Mouse (Mus musculus) small intestine, adult 2 months (tissue): ENCODE results near the gene Oas1h. TPM values are rescaled to one million over a fixed set of nuclear protein-coding genes. Genes with fewer than 3 reads are reported as not detected.
A peak's percentile ranks its signal among the peaks of the same experiment; 100 is the strongest.

ENCODE experiments used
- H3K27ac ChIP-seq: fragments of 200-500 bp; 2 replicates; pipeline ENCODE4 v1.5.1; 2012; ENCODE audit warnings: low read depth, low read length, control low read depth, inconsistent platforms; ENCODE audit not compliant: insufficient read depth
- H3K27me3 ChIP-seq: fragments of 200-500 bp; 2 replicates; pipeline ENCODE4 v1.6.1; 2012; ENCODE audit warnings: mild to moderate bottlenecking, moderate library complexity, low read length, inconsistent platforms; ENCODE audit not compliant: control insufficient read depth, insufficient read depth
- H3K36me3 ChIP-seq: fragments of 200-500 bp; 2 replicates; pipeline ENCODE4 v1.6.1; 2012; ENCODE audit warnings: mild to moderate bottlenecking, low read length, control low read depth, inconsistent platforms; ENCODE audit not compliant: control insufficient read depth, insufficient read depth
- H3K4me1 ChIP-seq: fragments of 200-500 bp; 2 replicates; pipeline ENCODE4 v1.6.1; 2012; ENCODE audit warnings: low read length, inconsistent platforms, mixed read lengths; ENCODE audit not compliant: control insufficient read depth, insufficient read depth, insufficient read length
- H3K4me3 ChIP-seq: fragments of 200-500 bp; 2 replicates; pipeline ENCODE4 v1.5.1; 2012; ENCODE audit warnings: low read depth, mild to moderate bottlenecking, control low read depth, inconsistent platforms, low read length, moderate library complexity
- CTCF ChIP-seq: fragments of 200-500 bp; IDR thresholded peaks from 2 replicates; pipeline ENCODE4 v1.5.1; 2012; ENCODE audit warnings: low read depth, mild to moderate bottlenecking, control low read depth, inconsistent platforms, low read length, moderate library complexity, mixed read lengths; ENCODE audit not compliant: insufficient replicate concordance, insufficient read length; ENCODE audit errors: extremely low read depth
- POLR2A ChIP-seq: fragments of 200-500 bp; IDR thresholded peaks from 2 replicates; pipeline ENCODE4 v1.6.1; 2012; ENCODE audit warnings: low read depth, mild to moderate bottlenecking, control low read depth, inconsistent platforms, low read length, moderate library complexity
- WGBS: fragments of 180-500 bp; shearing (Covaris S2); methylation state at CpG from one replicate; pipeline ENCODE4 v1.1.7; 2018; 5-methylcytosine and 5-hydroxymethylcytosine counted together
- polyA plus RNA-seq: library from polyadenylated mRNA; depleted of rRNA; stranded (reverse); fragments of >200 nt; gene quantifications from 2 replicates; pipeline ENCODE4 v1.2.3, GENCODE M21; 2012; rRNA removed

The Oas1h gene
- not detected in 2 replicates for polyA plus RNA-seq

DNA sequence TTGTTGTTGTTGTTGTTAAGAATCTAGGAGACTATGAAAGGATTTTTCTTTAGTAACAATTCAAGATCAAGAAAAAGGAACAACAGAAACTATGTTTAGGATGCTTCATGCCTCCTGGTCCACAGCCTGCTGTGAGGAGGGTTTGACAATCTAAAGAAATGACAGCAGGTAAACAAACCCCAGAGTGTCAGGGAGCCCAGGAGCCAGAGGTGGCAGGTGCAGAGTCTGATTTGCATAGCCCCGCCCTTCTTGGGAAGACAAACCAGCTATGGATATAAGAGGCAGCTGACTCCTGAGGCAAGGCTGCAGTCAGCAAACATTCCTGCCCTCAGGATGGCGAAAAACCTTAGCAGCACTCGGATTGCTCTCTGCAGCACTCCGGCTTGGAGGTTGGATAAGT lies at the start of gene Oas1h:
Gene Oas1h, plus strand, starts transcription at position 301 of the 400 bp plus-strand sequence.
- no peak within 1 kb of the TSS for H3K4me3 ChIP-seq
- TF ChIP-seq POLR2A (no peak), CTCF (no peak)
- no peaks in the 10 kb centered on the region for H3K36me3 ChIP-seq
- WGBS = 13% methylated on average over 4 of the region's 4 CpGs
- no peaks in the 10 kb centered on the region for H3K4me1 ChIP-seq
- H3K27me3 ChIP-seq = no peaks in the 10 kb centered on the region
- no peak within 1 kb of the TSS for H3K27ac ChIP-seq

DNA sequence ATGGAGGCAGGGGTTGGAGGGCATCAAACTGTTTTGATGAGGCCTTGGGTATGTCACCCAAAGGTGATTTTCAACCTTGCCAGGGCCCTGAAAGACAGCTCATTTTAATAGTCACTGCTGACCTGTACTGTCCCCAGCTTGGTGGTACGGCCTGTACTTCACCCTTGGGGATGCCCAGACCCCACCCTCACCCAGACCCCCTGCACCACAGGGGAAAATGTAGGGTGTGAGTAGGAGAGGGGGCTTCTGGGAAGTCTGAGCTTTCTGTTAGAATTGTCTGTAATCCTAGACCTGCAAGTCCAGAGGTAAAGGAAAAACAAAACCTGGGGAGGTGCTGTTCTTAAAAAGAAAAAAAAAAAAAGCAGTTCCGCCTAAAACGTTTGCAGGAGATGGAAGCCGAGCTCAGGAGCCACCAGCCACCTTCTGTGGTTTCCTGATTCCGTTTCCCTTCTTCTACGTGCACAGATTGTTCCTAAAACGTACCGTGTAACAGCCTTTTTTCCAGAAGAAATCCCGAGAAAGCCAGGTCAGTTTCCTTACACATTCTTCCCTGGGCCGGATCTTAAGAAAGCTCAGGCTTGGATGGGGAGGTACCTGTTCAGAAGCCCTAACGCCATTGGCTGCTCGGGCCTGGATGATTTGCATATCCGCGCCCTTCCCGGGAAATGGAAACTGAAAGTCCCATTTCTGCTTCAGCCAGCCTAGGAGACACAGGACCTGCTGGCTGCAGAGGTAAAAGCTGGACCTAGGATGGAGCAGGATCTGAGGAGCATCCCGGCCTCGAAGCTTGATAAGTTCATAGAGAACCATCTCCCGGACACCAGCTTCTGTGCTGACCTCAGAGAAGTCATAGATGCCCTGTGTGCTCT lies 49.0 kb upstream of the Oas1h start, which contains the start of gene Oas1c:
Gene Oas1c, minus strand, starts transcription at position 564 of the 869 bp plus-strand sequence.
- H3K4me3 ChIP-seq = peak within 1 kb of the TSS; percentile 71
- H3K36me3 ChIP-seq = peaks cover 7% of the 10 kb centered on the region; the same call in 1 of the 2 replicates
- H3K27ac ChIP-seq = peak within 1 kb of the TSS; percentile 48
- WGBS = 3% methylated on average over 18 of the region's 18 CpGs
- peaks cover 3% of the 10 kb centered on the region; the same call in 1 of the 2 replicates for H3K4me1 ChIP-seq
- TF ChIP-seq POLR2A (peak; percentile 65; the same call in 1 of the 2 replicates), CTCF (no peak)
- no peaks in the 10 kb centered on the region for H3K27me3 ChIP-seq

DNA sequence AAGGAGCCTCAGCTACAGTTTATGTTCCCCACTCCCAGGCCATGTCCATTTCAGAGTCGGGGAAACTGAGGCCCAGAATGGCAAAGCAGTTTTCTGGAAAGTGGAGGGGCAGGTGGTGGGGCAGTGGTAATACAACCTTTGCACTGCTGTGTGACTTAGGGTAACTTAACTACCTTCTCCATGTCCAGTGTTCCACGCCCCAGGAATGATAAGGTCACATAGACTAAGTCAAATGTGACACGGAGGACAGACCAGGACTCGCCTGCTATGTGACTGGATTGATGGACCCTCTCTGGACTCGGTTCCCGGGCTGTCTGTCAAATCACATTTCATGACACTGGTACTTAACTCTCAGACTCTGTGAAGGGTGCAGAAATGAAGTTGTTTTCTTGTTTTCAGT lies 48.2 kb upstream of the Oas1h start:
- Histone ChIP-seq H3K27ac (peak overlapping the region; percentile 48), H3K36me3 (peaks cover 7% of the 10 kb centered on the region; the same call in 1 of the 2 replicates), H3K4me1 (peaks cover 3% of the 10 kb centered on the region; the same call in 1 of the 2 replicates), H3K4me3 (peak overlapping the region; percentile 71), H3K27me3 (no peaks in the 10 kb centered on the region)
- TF ChIP-seq CTCF = no peak
- TF ChIP-seq POLR2A = no peak
- WGBS = 60% methylated on average over 6 of the region's 6 CpGs

DNA sequence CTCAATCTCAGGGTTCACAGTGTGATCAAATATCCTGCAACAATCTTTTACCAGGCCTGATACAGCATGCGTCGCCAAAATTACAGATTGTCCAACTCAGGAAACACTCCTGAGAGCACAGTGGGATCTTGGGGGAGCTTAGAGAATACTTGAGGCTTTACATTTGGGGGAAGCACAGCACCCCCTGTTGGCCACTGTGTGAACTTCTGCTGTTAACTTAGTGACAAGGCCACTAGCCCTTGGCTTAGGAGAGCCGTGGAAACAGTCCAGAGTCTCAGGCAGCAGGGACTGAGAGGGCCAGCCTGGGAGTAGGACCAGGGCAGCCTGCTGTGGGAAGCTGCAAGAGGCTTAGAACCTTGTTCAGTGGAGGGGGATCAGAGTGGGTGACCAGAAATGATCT lies 45.3 kb upstream of the Oas1h start:
- no peak overlapping the region for H3K4me3 ChIP-seq
- H3K36me3 ChIP-seq = peaks cover 8% of the 10 kb centered on the region; the same call in 1 of the 2 replicates
- WGBS = 66% methylated on average over 3 of the region's 3 CpGs
- H3K27me3 ChIP-seq = no peaks in the 10 kb centered on the region
- H3K4me1 ChIP-seq = peaks cover 3% of the 10 kb centered on the region; the same call in 1 of the 2 replicates
- TF ChIP-seq CTCF (peak; percentile 56; the same call in 1 of the 2 replicates), POLR2A (no peak)
- H3K27ac ChIP-seq = no peak overlapping the region

DNA sequence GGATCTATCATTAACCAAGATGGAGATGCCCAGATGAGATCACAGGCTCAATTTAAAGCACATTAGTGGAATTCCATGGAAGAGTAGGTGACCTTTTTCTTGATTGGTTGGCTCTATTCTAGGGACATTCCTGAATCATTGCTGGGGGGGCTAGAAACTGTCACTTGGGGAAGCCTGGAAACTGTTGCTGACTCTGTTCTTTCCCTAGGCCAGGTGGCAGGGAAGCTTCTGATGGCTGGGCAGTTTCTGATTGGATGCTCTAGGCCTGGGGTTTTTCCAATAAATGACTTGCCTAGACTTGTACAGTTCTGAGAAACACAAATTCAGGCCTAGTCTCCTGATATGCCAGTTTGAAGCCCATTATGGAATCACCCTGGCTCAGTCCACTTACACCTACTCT lies 42.2 kb upstream of the Oas1h start:
- Histone ChIP-seq H3K27me3 (no peaks in the 10 kb centered on the region), H3K36me3 (peaks cover 13% of the 10 kb centered on the region; the same call in 1 of the 2 replicates), H3K4me3 (no peak overlapping the region), H3K27ac (no peak overlapping the region), H3K4me1 (no peaks in the 10 kb centered on the region)
- TF ChIP-seq POLR2A (no peak), CTCF (no peak)

DNA sequence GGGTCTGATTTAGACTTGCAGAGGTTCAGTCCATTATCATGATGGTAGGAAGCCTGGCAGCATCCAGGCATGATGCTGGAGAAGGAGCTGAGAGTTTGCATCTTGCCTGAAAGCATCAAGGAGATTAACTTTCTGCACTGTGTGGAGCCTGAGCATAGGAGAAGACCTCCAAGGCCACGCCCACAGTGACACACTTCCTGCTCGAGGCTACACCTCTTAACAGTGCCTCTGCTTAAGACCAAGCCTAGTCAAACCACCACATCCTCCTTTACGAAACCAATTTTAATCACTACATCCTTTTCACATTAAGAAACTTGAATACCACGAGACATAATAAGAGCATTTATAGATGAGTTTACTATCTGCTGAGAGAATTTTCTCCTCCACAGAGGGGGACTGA lies 30.2 kb upstream of the Oas1h start:
- no peaks in the 10 kb centered on the region for H3K4me1 ChIP-seq
- 71% methylated on average over 4 of the region's 4 CpGs for WGBS
- H3K36me3 ChIP-seq = no peaks in the 10 kb centered on the region
- peaks cover 6% of the 10 kb centered on the region; the same call in 1 of the 2 replicates for H3K27me3 ChIP-seq
- TF ChIP-seq CTCF = no peak
- TF ChIP-seq POLR2A = no peak
- H3K27ac ChIP-seq = no peak overlapping the region
- no peak overlapping the region for H3K4me3 ChIP-seq
